Mouse (Mus musculus): ENCODE measurements around the gene BC049352.

DNA sequence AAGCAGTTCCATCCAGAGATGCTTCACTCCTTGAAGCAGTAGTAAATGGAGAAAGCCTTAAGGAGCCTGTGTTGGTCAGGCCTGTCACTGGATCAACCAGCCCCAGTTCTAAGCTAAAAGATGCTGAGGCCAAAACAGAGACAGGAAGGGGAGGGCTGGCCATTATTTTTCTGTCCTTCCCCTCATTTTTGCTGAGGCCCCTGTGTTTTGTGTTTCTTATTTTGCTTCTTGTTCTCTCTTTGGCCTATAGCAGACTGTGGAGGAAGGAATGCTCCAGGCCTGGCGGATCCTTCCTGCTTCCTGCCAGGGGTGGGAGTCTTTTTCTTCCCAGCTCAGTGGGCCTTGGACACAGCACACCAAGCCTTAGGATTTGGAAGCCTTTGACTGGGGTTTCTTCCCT is 63.6 kb downstream of the BC049352 start:
- TF ChIP-seq CTCF (IDR thresholded peaks at IDR 0.05; ENCODE audit: extremely low read depth, insufficient read depth, low read length) (no peak), POLR2A (IDR thresholded peaks at IDR 0.05; ENCODE audit: extremely low read depth, insufficient read depth, low read length) (no peak)

Measured in cortical plate, adult 2 months (tissue).